Mouse (Mus musculus): ENCODE results near the gene Fmn2. TPM values are rescaled to one million over a fixed set of nuclear protein-coding genes. Genes with fewer than 3 reads are reported as not detected.

Fmn2 gene
- total and polyA plus RNA-seq, 3 experiments = not detected

GRCm38 (mm10) chr1:174811846-174812245, 310.2 kb downstream of the Fmn2 start:
- H3K27me3 ChIP-seq (ENCODE audit: insufficient read depth, low read length) = no peaks in the 10 kb centered on the region
- DNase-seq (ENCODE audit: low spot score) (no peak), ATAC-seq (ENCODE audit: extremely low read depth, insufficient number of reproducible peaks, low FRiP score, poor library complexity, severe bottlenecking) (no peak)
- TF ChIP-seq CTCF (IDR thresholded peaks at IDR 0.05; ENCODE audit: low read depth, low read length) (no peak), GATA2 (IDR thresholded peaks at IDR 0.05; ENCODE audit: borderline replicate concordance, low read depth, low read length) (no peak), TAL1 (conservative IDR thresholded peaks at IDR 0.05; ENCODE audit: low read depth, low read length) (no peak), GATA1 (IDR thresholded peaks at IDR 0.05; ENCODE audit: borderline replicate concordance, low read length) (no peak), POLR2AphosphoS5 (IDR thresholded peaks at IDR 0.05; ENCODE audit: insufficient replicate concordance, low read depth, low read length) (no peak)
- peaks cover 10% of the 10 kb centered on the region; the same call in 1 of the 2 replicates for H3K9me3 ChIP-seq (replicated peaks)
- H3K4me3 ChIP-seq (ENCODE audit: low read depth, low read length) = no peak overlapping the region
- H3K4me1 ChIP-seq (ENCODE audit: insufficient read depth, low read depth, low read length) = no peaks in the 10 kb centered on the region
- no peaks in the 10 kb centered on the region for H3K36me3 ChIP-seq (replicated peaks)

GRCm38 (mm10) chr1:174826562-174826961, 324.9 kb downstream of the Fmn2 start:
- DNase-seq (ENCODE audit: low spot score) = no peak
- Histone ChIP-seq H3K27me3 (ENCODE audit: insufficient read depth, low read length) (no peaks in the 10 kb centered on the region), H3K4me1 (ENCODE audit: insufficient read depth, low read depth, low read length) (no peaks in the 10 kb centered on the region), H3K9me3 (replicated peaks) (no peaks in the 10 kb centered on the region), H3K36me3 (replicated peaks) (no peaks in the 10 kb centered on the region), H3K4me3 (ENCODE audit: low read depth, low read length) (no peak overlapping the region)
- ATAC-seq (ENCODE audit: extremely low read depth, insufficient number of reproducible peaks, low FRiP score, poor library complexity, severe bottlenecking) = no peak
- TF ChIP-seq POLR2AphosphoS5 (IDR thresholded peaks at IDR 0.05; ENCODE audit: insufficient replicate concordance, low read depth, low read length) = no peak
- no peak for TF ChIP-seq GATA2 (IDR thresholded peaks at IDR 0.05; ENCODE audit: borderline replicate concordance, low read depth, low read length)
- TF ChIP-seq GATA1 (IDR thresholded peaks at IDR 0.05; ENCODE audit: borderline replicate concordance, low read length) = no peak
- TF ChIP-seq TAL1 (conservative IDR thresholded peaks at IDR 0.05; ENCODE audit: low read depth, low read length) = no peak
- TF ChIP-seq CTCF (IDR thresholded peaks at IDR 0.05; ENCODE audit: low read depth, low read length) = no peak

DNA sequence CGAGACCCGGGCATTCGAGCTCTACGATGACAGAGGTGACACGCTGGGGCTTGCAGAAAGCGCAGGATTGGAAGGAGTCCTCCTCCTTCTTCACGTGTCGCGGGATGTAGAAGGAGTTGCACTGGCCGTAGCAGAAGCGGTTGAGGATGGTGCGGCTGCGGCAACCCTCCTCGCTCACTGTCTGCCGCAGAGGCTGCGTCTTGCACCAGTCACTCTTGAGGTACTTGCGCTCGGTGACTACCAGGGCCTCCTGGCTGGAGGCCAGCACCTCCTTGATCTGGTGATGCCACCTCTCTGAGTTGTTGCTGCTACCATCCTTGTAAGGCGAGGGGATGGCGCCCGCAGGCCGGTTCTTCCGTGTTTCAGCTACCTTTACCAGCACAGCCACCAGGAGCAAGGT, 335.2 kb downstream of the Fmn2 start:
- no peak for TF ChIP-seq TAL1 (conservative IDR thresholded peaks at IDR 0.05; ENCODE audit: low read depth, low read length)
- no peak for TF ChIP-seq GATA1 (IDR thresholded peaks at IDR 0.05; ENCODE audit: borderline replicate concordance, low read length)
- TF ChIP-seq GATA2 (IDR thresholded peaks at IDR 0.05; ENCODE audit: borderline replicate concordance, low read depth, low read length) = no peak
- no peak for TF ChIP-seq POLR2AphosphoS5 (IDR thresholded peaks at IDR 0.05; ENCODE audit: insufficient replicate concordance, low read depth, low read length)
- TF ChIP-seq CTCF (IDR thresholded peaks at IDR 0.05; ENCODE audit: low read depth, low read length) = no peak
- ATAC-seq (ENCODE audit: extremely low read depth, insufficient number of reproducible peaks, low FRiP score, poor library complexity, severe bottlenecking) = no peak
- DNase-seq (ENCODE audit: low spot score) = no peak
- H3K27me3 ChIP-seq (ENCODE audit: insufficient read depth, low read length) = no peaks in the 10 kb centered on the region
- H3K36me3 ChIP-seq (replicated peaks) = no peaks in the 10 kb centered on the region
- H3K9me3 ChIP-seq (replicated peaks) = peaks cover 28% of the 10 kb centered on the region
- peak overlapping the region; percentile 16; the same call in 1 of the 2 replicates for H3K4me3 ChIP-seq (ENCODE audit: low read depth, low read length)
- H3K4me1 ChIP-seq (ENCODE audit: insufficient read depth, low read depth, low read length) = no peaks in the 10 kb centered on the region

DNA sequence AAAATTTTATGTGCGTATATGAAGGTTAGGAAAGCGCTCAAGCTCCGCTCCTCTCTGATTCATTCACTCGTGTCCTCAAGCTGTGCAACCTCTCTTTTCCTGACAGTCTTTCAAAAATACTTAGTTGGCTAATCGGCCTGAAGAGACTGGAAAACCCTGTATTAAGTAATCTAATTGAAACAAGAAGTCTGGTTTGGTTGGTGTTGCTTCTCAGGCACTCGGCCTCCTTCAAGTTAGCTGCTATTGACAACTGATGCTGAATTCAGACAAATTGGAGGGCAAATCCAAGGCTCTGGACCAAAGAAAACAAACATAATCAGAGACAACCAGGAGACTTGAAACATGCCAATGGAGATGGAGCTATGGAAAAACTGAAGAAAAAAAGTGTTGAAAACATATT, 343.2 kb downstream of the Fmn2 start:
- TF ChIP-seq GATA2 (IDR thresholded peaks at IDR 0.05; ENCODE audit: borderline replicate concordance, low read depth, low read length) = no peak

GRCm38 (mm10) chr1:174856188-174856587, 354.6 kb downstream of the Fmn2 start:
- no peaks in the 10 kb centered on the region for H3K36me3 ChIP-seq (replicated peaks)
- no peaks in the 10 kb centered on the region for H3K4me1 ChIP-seq (ENCODE audit: insufficient read depth, low read depth, low read length)
- H3K9me3 ChIP-seq (replicated peaks) = peaks cover 5% of the 10 kb centered on the region
- H3K27me3 ChIP-seq (ENCODE audit: insufficient read depth, low read length) = no peaks in the 10 kb centered on the region
- no peak for ATAC-seq (ENCODE audit: extremely low read depth, insufficient number of reproducible peaks, low FRiP score, poor library complexity, severe bottlenecking)
- TF ChIP-seq GATA2 (IDR thresholded peaks at IDR 0.05; ENCODE audit: borderline replicate concordance, low read depth, low read length) = no peak
- TF ChIP-seq POLR2AphosphoS5 (IDR thresholded peaks at IDR 0.05; ENCODE audit: insufficient replicate concordance, low read depth, low read length) = no peak
- no peak for TF ChIP-seq CTCF (IDR thresholded peaks at IDR 0.05; ENCODE audit: low read depth, low read length)
- DNase-seq (ENCODE audit: low spot score) = no peak
- no peak overlapping the region for H3K4me3 ChIP-seq (ENCODE audit: low read depth, low read length)

More for the DNA sequence above, 343.2 kb downstream of the Fmn2 start:
- Histone ChIP-seq H3K9me3 (replicated peaks) (peaks cover 8% of the 10 kb centered on the region), H3K4me3 (ENCODE audit: low read depth, low read length) (no peak overlapping the region), H3K4me1 (ENCODE audit: insufficient read depth, low read depth, low read length) (no peaks in the 10 kb centered on the region), H3K36me3 (replicated peaks) (no peaks in the 10 kb centered on the region), H3K27me3 (ENCODE audit: insufficient read depth, low read length) (no peaks in the 10 kb centered on the region)
- DNase-seq (ENCODE audit: low spot score) (no peak), ATAC-seq (ENCODE audit: extremely low read depth, insufficient number of reproducible peaks, low FRiP score, poor library complexity, severe bottlenecking) (no peak)

DNA sequence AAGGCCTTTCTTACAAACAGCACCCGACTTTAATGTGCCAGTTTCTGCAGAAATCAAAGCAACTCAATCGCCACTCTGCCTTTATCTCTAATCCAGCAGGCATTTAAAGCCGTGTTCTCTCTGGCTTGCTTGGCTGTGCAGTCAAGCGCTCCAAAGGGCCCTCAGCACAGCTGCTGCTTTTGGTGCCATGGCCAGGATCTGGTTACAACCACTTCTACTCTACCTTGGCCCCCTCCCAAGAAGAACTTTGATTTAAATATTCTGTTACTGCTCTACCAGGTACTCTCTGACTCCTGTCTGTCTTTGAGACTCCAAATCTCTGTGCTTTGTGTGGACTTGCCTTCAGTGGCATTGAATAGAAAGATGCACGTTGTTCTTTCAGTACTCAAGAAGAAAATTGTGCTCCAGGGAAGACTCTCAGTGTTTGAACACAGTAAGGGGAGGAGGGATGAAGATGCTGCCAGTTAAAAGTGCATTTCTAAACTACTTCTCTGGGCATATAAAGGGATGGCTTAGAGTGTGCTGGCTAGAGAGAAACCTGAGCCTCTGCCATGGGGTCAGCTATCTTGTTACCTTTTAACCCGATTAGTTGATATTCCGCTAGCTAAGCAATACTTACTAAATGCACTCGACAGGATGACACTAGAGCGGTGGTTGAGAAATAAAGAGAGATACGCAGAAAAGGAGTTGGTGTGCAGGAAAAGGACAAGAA, 358.9 kb downstream of the Fmn2 start:
- H3K4me1 ChIP-seq (ENCODE audit: insufficient read depth, low read depth, low read length) = no peaks in the 10 kb centered on the region
- ATAC-seq (ENCODE audit: extremely low read depth, insufficient number of reproducible peaks, low FRiP score, poor library complexity, severe bottlenecking) = no peak

More for the DNA sequence above, 358.9 kb downstream of the Fmn2 start:
- 0 out of 2 replicates have a peak, but pooled peaks cover 2% of the 10 kb centered on the region for H3K9me3 ChIP-seq (replicated peaks)
- no peak for TF ChIP-seq TAL1 (conservative IDR thresholded peaks at IDR 0.05; ENCODE audit: low read depth, low read length)
- no peak for TF ChIP-seq CTCF (IDR thresholded peaks at IDR 0.05; ENCODE audit: low read depth, low read length)
- TF ChIP-seq GATA2 (IDR thresholded peaks at IDR 0.05; ENCODE audit: borderline replicate concordance, low read depth, low read length) = no peak
- TF ChIP-seq POLR2AphosphoS5 (IDR thresholded peaks at IDR 0.05; ENCODE audit: insufficient replicate concordance, low read depth, low read length) = no peak
- TF ChIP-seq GATA1 (IDR thresholded peaks at IDR 0.05; ENCODE audit: borderline replicate concordance, low read length) = no peak
- H3K36me3 ChIP-seq (replicated peaks) = no peaks in the 10 kb centered on the region
- no peaks in the 10 kb centered on the region for H3K27me3 ChIP-seq (ENCODE audit: insufficient read depth, low read length)
- DNase-seq (ENCODE audit: low spot score) = no peak
- no peak overlapping the region for H3K4me3 ChIP-seq (ENCODE audit: low read depth, low read length)

Other genes starting within 250 kb of the Fmn2 start
- gene Olfr419, start 249.8 kb upstream of the Fmn2 start, total RNA-seq (2014; fragmentation: Nextera tagmentation) = not detected in 2 replicates
- gene Olfr419, start 249.8 kb upstream of the Fmn2 start, total RNA-seq (2017) = 0.11 and 0.12 TPM in 2 replicates
- not detected in 2 replicates for gene Olfr419, start 249.8 kb upstream of the Fmn2 start, polyA plus RNA-seq (2012)
- not detected in 2 replicates for gene Mptx1, start 171.3 kb upstream of the Fmn2 start, total RNA-seq (2014; fragmentation: Nextera tagmentation)
- not detected in 2 replicates for gene Mptx1, start 171.3 kb upstream of the Fmn2 start, total RNA-seq (2017)
- not detected in 2 replicates for gene Mptx1, start 171.3 kb upstream of the Fmn2 start, polyA plus RNA-seq (2012)
- gene Olfr417, start 136.7 kb upstream of the Fmn2 start, total RNA-seq (2014; fragmentation: Nextera tagmentation) = not detected in 2 replicates
- 0.05 and 0.23 TPM in 2 replicates for gene Olfr417, start 136.7 kb upstream of the Fmn2 start, total RNA-seq (2017)
- not detected in 2 replicates for gene Olfr417, start 136.7 kb upstream of the Fmn2 start, polyA plus RNA-seq (2012)
- not detected in 2 replicates for gene Olfr248, start 110.8 kb upstream of the Fmn2 start, total RNA-seq (2014; fragmentation: Nextera tagmentation)
- gene Olfr248, start 110.8 kb upstream of the Fmn2 start, total RNA-seq (2017) = 0.12 TPM in 1 of 2 replicates, not detected in the other
- gene Olfr248, start 110.8 kb upstream of the Fmn2 start, polyA plus RNA-seq (2012) = not detected in 2 replicates
- gene Olfr414, start 77.8 kb upstream of the Fmn2 start, total RNA-seq (2014; fragmentation: Nextera tagmentation) = not detected in 2 replicates
- gene Olfr414, start 77.8 kb upstream of the Fmn2 start, total RNA-seq (2017) = 0.06 and 0.16 TPM in 2 replicates
- not detected in 2 replicates for gene Olfr414, start 77.8 kb upstream of the Fmn2 start, polyA plus RNA-seq (2012)
- not detected in 2 replicates for gene Olfr220, start 59.7 kb upstream of the Fmn2 start, total RNA-seq (2014; fragmentation: Nextera tagmentation)
- 0.27 TPM in 1 of 2 replicates, not detected in the other for gene Olfr220, start 59.7 kb upstream of the Fmn2 start, total RNA-seq (2017)
- not detected in 2 replicates for gene Olfr220, start 59.7 kb upstream of the Fmn2 start, polyA plus RNA-seq (2012)